Mouse (Mus musculus): ENCODE data around the gene Hoxb7. TPM values are rescaled to one million over a fixed set of nuclear protein-coding genes. Genes with fewer than 3 reads are reported as not detected.
A peak's percentile ranks its signal among the peaks of the same experiment; 100 is the strongest.

Gene Hoxb7
- polyA plus RNA-seq, 1 experiment, result 15.5 TPM

GRCm38 (mm10) chr11:96275896-96276295, 10.5 kb upstream of the Hoxb7 start:
- H3K27me3 ChIP-seq (replicated peaks; ENCODE audit: control insufficient read depth, insufficient read depth, low read length), result no peaks in the 10 kb centered on the region
- peak overlapping the region; percentile 42; the same call in 1 of the 2 replicates for H3K27ac ChIP-seq (ENCODE audit: insufficient read depth, low read depth, low read length)
- peaks cover 18% of the 10 kb centered on the region; the same call in 1 of the 2 replicates for H3K4me1 ChIP-seq (ENCODE audit: control insufficient read depth, insufficient read depth, low read length)

DNA sequence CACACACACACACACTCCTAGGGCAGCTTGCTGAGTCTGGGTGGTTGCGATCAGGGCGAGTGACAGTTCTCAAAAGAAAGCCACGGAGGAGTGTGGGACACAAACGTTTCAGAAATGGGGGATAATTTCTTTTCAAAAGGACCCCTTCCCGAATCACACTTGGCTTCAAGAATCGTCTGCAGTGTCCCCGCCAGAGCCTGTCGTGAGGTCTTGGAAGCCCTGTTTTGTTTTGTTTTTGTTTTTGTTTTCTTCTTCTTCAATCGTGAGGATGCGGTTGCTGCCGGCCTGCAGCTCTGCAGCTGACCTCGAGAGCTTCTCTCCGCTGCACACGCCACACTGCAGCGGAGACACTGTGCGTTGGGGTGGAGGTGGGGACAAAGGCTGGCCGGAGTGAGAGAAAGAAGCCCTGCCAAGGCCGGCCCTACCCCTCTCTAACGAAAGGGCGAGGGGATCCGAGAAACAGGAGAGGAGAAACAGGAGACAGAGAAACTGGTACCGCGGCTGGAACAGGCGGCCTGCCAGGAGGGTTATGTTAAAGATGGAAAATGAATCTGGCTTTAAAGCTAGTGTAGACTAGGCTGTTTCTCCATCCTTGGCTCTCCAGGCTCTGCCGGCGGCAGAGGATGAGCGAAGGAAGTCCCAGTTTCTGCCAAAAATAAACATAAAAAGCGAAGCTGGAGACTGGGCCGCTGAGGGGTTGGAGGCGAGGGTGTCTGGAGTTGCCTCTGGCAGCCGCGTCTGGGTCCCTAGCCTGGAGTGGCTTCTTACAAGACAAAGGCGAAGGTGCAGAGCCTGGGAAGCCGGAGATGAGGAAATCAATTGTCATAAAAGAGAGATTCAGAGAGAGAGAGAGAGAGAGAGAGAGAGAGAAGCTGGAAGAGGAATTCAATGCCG, 9.0 kb upstream of the Hoxb7 start:
- 24% methylated on average over 35 of the region's 35 CpGs for WGBS
- H3K4me1 ChIP-seq (ENCODE audit: control insufficient read depth, insufficient read depth, low read length), result peaks cover 17% of the 10 kb centered on the region; the same call in 1 of the 2 replicates
- no peak for TF ChIP-seq POLR2A (IDR thresholded peaks at IDR 0.05; ENCODE audit: low read depth, low read length)
- no peak for TF ChIP-seq CTCF (conservative IDR thresholded peaks at IDR 0.05; ENCODE audit: insufficient read depth, insufficient read length, low read depth, low read length)
- peak overlapping the region; percentile 72 for H3K27ac ChIP-seq (ENCODE audit: insufficient read depth, low read depth, low read length)
- H3K27me3 ChIP-seq (replicated peaks; ENCODE audit: control insufficient read depth, insufficient read depth, low read length), result no peaks in the 10 kb centered on the region
- peak overlapping the region; percentile 39 for H3K4me3 ChIP-seq (ENCODE audit: insufficient read depth, low read depth, low read length)
- H3K36me3 ChIP-seq (ENCODE audit: control insufficient read depth, insufficient read depth, low read length), result no peaks in the 10 kb centered on the region
- DNase-seq, result no peak

More at GRCm38 (mm10) chr11:96275896-96276295, 10.5 kb upstream of the Hoxb7 start:
- H3K4me3 ChIP-seq (ENCODE audit: insufficient read depth, low read depth, low read length), result no peak overlapping the region
- DNase-seq, result peak; percentile 67
- no peak for TF ChIP-seq CTCF (conservative IDR thresholded peaks at IDR 0.05; ENCODE audit: insufficient read depth, insufficient read length, low read depth, low read length)
- no peak for TF ChIP-seq POLR2A (IDR thresholded peaks at IDR 0.05; ENCODE audit: low read depth, low read length)
- 17% methylated on average over 4 of the region's 4 CpGs for WGBS
- H3K36me3 ChIP-seq (ENCODE audit: control insufficient read depth, insufficient read depth, low read length), result no peaks in the 10 kb centered on the region

- DNase-seq, result no peak
- H3K27ac ChIP-seq (ENCODE audit: insufficient read depth, low read depth, low read length), result peak overlapping the region; percentile 72
- no peak for TF ChIP-seq POLR2A (IDR thresholded peaks at IDR 0.05; ENCODE audit: low read depth, low read length)
- TF ChIP-seq CTCF (conservative IDR thresholded peaks at IDR 0.05; ENCODE audit: insufficient read depth, insufficient read length, low read depth, low read length), result no peak
- 27% methylated on average over 14 of the region's 14 CpGs for WGBS
- H3K36me3 ChIP-seq (ENCODE audit: control insufficient read depth, insufficient read depth, low read length), result no peaks in the 10 kb centered on the region
- no peaks in the 10 kb centered on the region for H3K27me3 ChIP-seq (replicated peaks; ENCODE audit: control insufficient read depth, insufficient read depth, low read length)
- peak overlapping the region; percentile 42 for H3K4me3 ChIP-seq (ENCODE audit: insufficient read depth, low read depth, low read length)
- H3K4me1 ChIP-seq (ENCODE audit: control insufficient read depth, insufficient read depth, low read length), result peaks cover 12% of the 10 kb centered on the region; the same call in 1 of the 2 replicates
Measured at GRCm38 (mm10) chr11:96278324-96278723, 8.1 kb upstream of the Hoxb7 start.

- WGBS, result under 1% methylated on average over 9 of the region's 9 CpGs
- peaks cover 12% of the 10 kb centered on the region; the same call in 1 of the 2 replicates for H3K4me1 ChIP-seq (ENCODE audit: control insufficient read depth, insufficient read depth, low read length)
- TF ChIP-seq CTCF (conservative IDR thresholded peaks at IDR 0.05; ENCODE audit: insufficient read depth, insufficient read length, low read depth, low read length), result peak; percentile 86
- TF ChIP-seq POLR2A (IDR thresholded peaks at IDR 0.05; ENCODE audit: low read depth, low read length), result no peak
- no peaks in the 10 kb centered on the region for H3K27me3 ChIP-seq (replicated peaks; ENCODE audit: control insufficient read depth, insufficient read depth, low read length)
- no peaks in the 10 kb centered on the region for H3K36me3 ChIP-seq (ENCODE audit: control insufficient read depth, insufficient read depth, low read length)
- no peak overlapping the region for H3K27ac ChIP-seq (ENCODE audit: insufficient read depth, low read depth, low read length)
- DNase-seq, result peak; percentile 96
- H3K4me3 ChIP-seq (ENCODE audit: insufficient read depth, low read depth, low read length), result no peak overlapping the region
Measured at GRCm38 (mm10) chr11:96278773-96279172, 7.7 kb upstream of the Hoxb7 start.

- 22% methylated on average over 31 of the region's 31 CpGs for WGBS
- Histone ChIP-seq H3K4me3 (ENCODE audit: insufficient read depth, low read depth, low read length) (peak overlapping the region; percentile 53), H3K27ac (ENCODE audit: insufficient read depth, low read depth, low read length) (peak overlapping the region; percentile 99), H3K36me3 (ENCODE audit: control insufficient read depth, insufficient read depth, low read length) (no peaks in the 10 kb centered on the region), H3K4me1 (ENCODE audit: control insufficient read depth, insufficient read depth, low read length) (peaks cover 9% of the 10 kb centered on the region; the same call in 1 of the 2 replicates), H3K27me3 (replicated peaks; ENCODE audit: control insufficient read depth, insufficient read depth, low read length) (no peaks in the 10 kb centered on the region)
- TF ChIP-seq POLR2A (IDR thresholded peaks at IDR 0.05; ENCODE audit: low read depth, low read length) (no peak), CTCF (conservative IDR thresholded peaks at IDR 0.05; ENCODE audit: insufficient read depth, insufficient read length, low read depth, low read length) (no peak)
- DNase-seq, result peak; percentile 73
Measured at GRCm38 (mm10) chr11:96279421-96280233, 6.8 kb upstream of the Hoxb7 start.

- no peak for TF ChIP-seq POLR2A (IDR thresholded peaks at IDR 0.05; ENCODE audit: low read depth, low read length)
- no peak for TF ChIP-seq CTCF (conservative IDR thresholded peaks at IDR 0.05; ENCODE audit: insufficient read depth, insufficient read length, low read depth, low read length)
- Histone ChIP-seq H3K4me1 (ENCODE audit: control insufficient read depth, insufficient read depth, low read length) (peaks cover 9% of the 10 kb centered on the region; the same call in 1 of the 2 replicates), H3K27me3 (replicated peaks; ENCODE audit: control insufficient read depth, insufficient read depth, low read length) (no peaks in the 10 kb centered on the region), H3K4me3 (ENCODE audit: insufficient read depth, low read depth, low read length) (peak overlapping the region; percentile 55), H3K36me3 (ENCODE audit: control insufficient read depth, insufficient read depth, low read length) (no peaks in the 10 kb centered on the region), H3K27ac (ENCODE audit: insufficient read depth, low read depth, low read length) (peak overlapping the region; percentile 99)
- 38% methylated on average over 8 of the region's 8 CpGs for WGBS
- peak; percentile 76 for DNase-seq
Measured at GRCm38 (mm10) chr11:96280399-96281378, 5.7 kb upstream of the Hoxb7 start.
